Mouse (Mus musculus): ENCODE data around the gene D430042O09Rik.

Gene D430042O09Rik

DNA sequence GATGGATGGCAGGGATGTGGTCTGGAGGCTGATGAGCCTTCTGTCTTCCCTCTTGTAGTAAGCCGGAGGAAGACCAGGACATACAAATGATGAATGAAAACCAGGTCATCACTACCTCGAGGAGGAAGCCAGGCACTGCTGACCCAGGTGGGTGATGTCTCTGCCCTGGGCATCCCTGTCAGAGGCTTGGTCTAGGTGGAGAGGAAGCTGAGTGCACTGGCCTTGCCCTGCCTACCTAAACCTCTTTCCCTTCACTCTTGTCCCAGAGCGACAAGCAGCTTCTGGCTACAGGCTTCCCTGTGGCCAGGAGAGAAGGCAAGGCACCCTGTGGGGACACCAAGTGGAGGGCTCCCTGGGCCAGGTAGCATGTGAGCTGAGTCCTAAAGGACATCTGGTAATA, 165.2 kb downstream of the D430042O09Rik start:
- no peak for DNase-seq (ENCODE audit: low spot score in 2 of 2)

DNA sequence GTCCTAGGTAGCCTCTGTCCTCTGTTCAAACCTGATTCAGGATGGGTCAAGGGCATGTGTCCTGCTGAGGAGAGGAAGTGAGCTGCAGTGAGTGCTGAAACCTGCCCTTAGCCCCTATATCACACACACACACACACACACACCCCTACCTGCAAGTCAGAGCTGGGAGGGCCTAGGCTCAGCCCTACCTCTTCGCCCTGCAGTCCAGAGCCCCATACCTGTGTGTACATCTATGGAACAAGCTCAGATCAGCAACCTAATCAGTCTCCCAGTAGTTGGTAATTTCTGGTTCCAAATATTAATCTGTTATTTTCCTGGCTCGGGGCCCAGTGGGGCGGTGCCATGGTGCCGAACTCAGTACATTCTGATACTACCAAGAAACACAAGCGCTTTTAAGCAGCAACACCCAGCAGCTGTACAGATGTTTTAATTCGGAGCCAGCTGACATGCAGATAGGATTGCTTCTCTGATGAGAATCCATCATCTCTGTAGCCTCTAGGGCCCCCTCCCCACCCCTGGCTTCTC, 166.3 kb downstream of the D430042O09Rik start:
- DNase-seq (ENCODE audit: low spot score in 2 of 2) = no peak

DNA sequence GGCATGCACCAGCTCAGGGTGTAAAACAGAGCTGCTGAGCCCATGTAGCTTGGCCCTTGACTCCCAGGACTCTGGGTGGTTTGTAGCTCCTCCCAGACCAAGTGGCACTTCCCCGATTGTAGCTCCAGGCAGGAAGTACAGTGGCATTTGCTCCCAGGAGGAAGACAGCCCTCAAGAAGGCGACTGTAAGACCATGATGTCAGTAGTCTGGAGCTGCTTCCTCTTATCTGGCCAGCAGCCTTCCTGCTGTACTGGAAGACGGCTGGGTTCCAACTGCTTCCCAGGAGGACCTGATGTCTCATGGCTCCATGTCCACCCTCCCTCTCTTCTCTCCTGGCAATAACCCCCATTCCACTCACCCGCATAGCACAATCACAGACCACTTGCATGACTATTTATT, 170.4 kb downstream of the D430042O09Rik start:
- DNase-seq (ENCODE audit: low spot score in 2 of 2) = no peak

GRCm38 (mm10) chr7:125883232-125883631, 175.5 kb downstream of the D430042O09Rik start:
- DNase-seq (ENCODE audit: low spot score in 2 of 2) = no peak

- DNase-seq (ENCODE audit: low spot score in 2 of 2) = no peak
Observed at GRCm38 (mm10) chr7:125886116-125886680, 178.5 kb downstream of the D430042O09Rik start.

GRCm38 (mm10) chr7:125887124-125887523, 179.4 kb downstream of the D430042O09Rik start:
- no peak for DNase-seq (ENCODE audit: low spot score in 2 of 2)

DNA sequence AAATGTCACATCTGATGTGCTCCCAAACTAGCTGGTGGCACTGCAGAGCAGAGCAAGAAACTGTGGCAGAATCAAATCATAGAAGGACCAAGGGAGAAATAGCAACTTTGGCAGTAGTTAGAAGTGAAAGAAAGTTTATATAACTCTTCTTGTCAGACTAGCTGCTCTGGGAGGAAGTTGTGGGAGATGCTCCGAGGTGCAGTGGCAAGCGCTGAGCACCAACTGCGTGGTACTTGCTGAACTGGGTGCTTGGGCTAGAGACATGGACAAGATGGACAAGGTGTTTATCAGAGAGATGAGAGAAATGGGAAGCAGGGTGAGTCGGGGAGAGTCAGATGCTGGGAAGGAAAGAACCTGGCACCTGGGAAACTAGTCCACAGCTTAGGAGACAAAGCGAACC, 180.1 kb downstream of the D430042O09Rik start:
- DNase-seq (ENCODE audit: low spot score in 2 of 2) = no peak

DNA sequence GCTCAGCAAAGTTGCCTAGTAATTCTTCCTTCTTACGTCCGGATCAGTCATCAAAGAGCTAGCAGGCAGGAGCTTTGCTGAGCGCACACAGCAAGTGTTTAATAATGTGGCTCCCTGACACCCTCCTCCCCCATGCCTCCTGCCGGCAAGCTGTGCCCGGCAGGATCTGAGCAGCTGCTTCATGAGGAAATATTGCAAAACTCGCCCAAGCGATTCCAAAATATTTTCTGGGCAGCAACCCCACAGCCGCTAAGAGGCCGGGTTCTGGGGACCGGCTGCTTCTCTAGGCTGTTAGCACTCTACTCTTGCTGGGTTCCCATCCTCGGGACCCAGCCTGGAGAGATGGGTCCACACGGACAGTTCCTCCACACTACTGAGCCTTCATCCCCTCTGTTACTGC, 180.7 kb downstream of the D430042O09Rik start:
- DNase-seq (ENCODE audit: low spot score in 2 of 2) = peak; percentile 66 to 82

GRCm38 (mm10) chr7:125893621-125894020, 185.9 kb downstream of the D430042O09Rik start:
- DNase-seq (ENCODE audit: low spot score in 2 of 2) = no peak

- no peak for DNase-seq (ENCODE audit: low spot score in 2 of 2)
Observed at GRCm38 (mm10) chr7:125897059-125897458, 189.4 kb downstream of the D430042O09Rik start.

- DNase-seq (ENCODE audit: low spot score in 2 of 2) = peak; percentile 79 to 89
Observed at GRCm38 (mm10) chr7:125899036-125899435, 191.3 kb downstream of the D430042O09Rik start.

GRCm38 (mm10) chr7:125899916-125900315, 192.2 kb downstream of the D430042O09Rik start:
- no peak for DNase-seq (ENCODE audit: low spot score in 2 of 2)

GRCm38 (mm10) chr7:125900386-125901161, 192.9 kb downstream of the D430042O09Rik start:
- DNase-seq (ENCODE audit: low spot score in 2 of 2) = no peak

- no peak for DNase-seq (ENCODE audit: low spot score in 2 of 2)
Observed at GRCm38 (mm10) chr7:125920801-125921200, 213.1 kb downstream of the D430042O09Rik start.

DNA sequence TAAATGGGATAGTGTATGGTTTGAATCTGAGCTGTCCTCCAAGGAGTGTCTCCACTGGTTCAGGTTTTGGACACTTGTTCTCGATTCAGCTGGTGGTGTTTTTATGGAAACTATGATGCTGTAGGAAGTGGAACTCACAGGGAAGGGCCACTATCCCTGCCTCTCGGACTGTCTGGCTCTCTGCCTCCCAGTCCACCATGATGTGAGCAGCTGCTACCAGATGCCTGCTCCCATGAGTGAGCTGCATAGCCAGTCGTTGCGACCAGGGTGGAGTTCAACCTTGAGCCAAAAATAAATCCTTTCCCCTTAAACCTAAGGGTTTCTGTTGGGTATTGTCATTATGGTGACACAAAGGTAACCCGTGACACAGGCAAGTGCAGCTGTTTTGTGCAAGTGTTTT, 216.4 kb downstream of the D430042O09Rik start:
- DNase-seq (ENCODE audit: low spot score in 2 of 2) = no peak
